Mouse (Mus musculus) neural tube, embryonic 15.5 days (tissue): ENCODE measurements around the gene Sox11. TPM values are rescaled to one million over a fixed set of nuclear protein-coding genes. Genes with fewer than 3 reads are reported as not detected.
A peak's percentile ranks its signal among the peaks of the same experiment; 100 is the strongest.

ENCODE experiments used
- ATAC-seq: fragments of 200-750 bp; cut with Nextera tagmentation; 2 replicates; pipeline ENCODE4 v1.8.0; 2017; ENCODE audit warnings: mild to moderate bottlenecking, moderate TSS enrichment, moderate library complexity; ENCODE audit not compliant: low FRiP score
- H3K27ac ChIP-seq: fragments of 300-500 bp; sonication (generic); replicated peaks from 2 replicates; pipeline ENCODE4 v1.5.1; 2015; ENCODE audit warnings: mild to moderate bottlenecking, inconsistent platforms
- H3K27me3 ChIP-seq: fragments of 300-500 bp; sonication (generic); replicated peaks from 2 replicates; pipeline ENCODE4 v1.6.1; 2015; ENCODE audit warnings: inconsistent platforms
- H3K36me3 ChIP-seq: fragments of 300-500 bp; sonication (generic); 2 replicates; pipeline ENCODE4 v1.6.1; 2015; ENCODE audit warnings: inconsistent platforms
- H3K4me1 ChIP-seq: fragments of 300-500 bp; sonication (generic); 2 replicates; pipeline ENCODE4 v1.6.1; 2015; ENCODE audit warnings: inconsistent platforms
- H3K4me2 ChIP-seq: fragments of 300-500 bp; sonication (generic); 2 replicates; pipeline ENCODE4 v1.6.1; 2015; ENCODE audit warnings: inconsistent platforms, mild to moderate bottlenecking, moderate library complexity
- H3K4me3 ChIP-seq: fragments of 300-500 bp; sonication (generic); replicated peaks from 2 replicates; pipeline ENCODE4 v1.5.1; 2015; ENCODE audit warnings: mild to moderate bottlenecking, inconsistent platforms
- H3K9ac ChIP-seq: fragments of 300-500 bp; sonication (generic); replicated peaks from 2 replicates; pipeline ENCODE4 v1.6.1; 2015; ENCODE audit warnings: mild to moderate bottlenecking, inconsistent platforms
- H3K9me3 ChIP-seq: fragments of 300-500 bp; sonication (generic); replicated peaks from 2 replicates; pipeline ENCODE4 v1.6.1; 2016; ENCODE audit warnings: inconsistent platforms
- WGBS: fragments of 180-500 bp; shearing (Covaris S2); methylation state at CpG from one replicate; pipeline ENCODE4 v1.1.7; 2015; ENCODE audit warnings: mixed read lengths; 5-methylcytosine and 5-hydroxymethylcytosine counted together
- polyA plus RNA-seq: library from polyadenylated mRNA; unstranded; fragments of >200 nt; fragmentation: Nextera tagmentation; extraction: Ambion mirVana; gene quantifications from 2 replicates; pipeline ENCODE4 v1.2.1, GENCODE M21; 2015

Sox11 gene
- polyA plus RNA-seq, 1 experiment from 2014 or later: 197 TPM

GRCm38 (mm10) chr12:27343606-27344410, 1.4 kb upstream of the Sox11 start:
- Histone ChIP-seq H3K4me3 (peak overlapping the region; percentile 96), H3K36me3 (no peaks in the 10 kb centered on the region), H3K4me2 (peak overlapping the region; percentile 70), H3K27ac (peak overlapping the region; percentile 99), H3K9ac (peak overlapping the region; percentile 60), H3K4me1 (peaks cover 5% of the 10 kb centered on the region), H3K27me3 (no peaks in the 10 kb centered on the region), H3K9me3 (no peaks in the 10 kb centered on the region)
- ATAC-seq: peak; percentile 3; the same call in 1 of the 2 replicates
- WGBS: 2% methylated on average over 17 of the region's 17 CpGs

DNA sequence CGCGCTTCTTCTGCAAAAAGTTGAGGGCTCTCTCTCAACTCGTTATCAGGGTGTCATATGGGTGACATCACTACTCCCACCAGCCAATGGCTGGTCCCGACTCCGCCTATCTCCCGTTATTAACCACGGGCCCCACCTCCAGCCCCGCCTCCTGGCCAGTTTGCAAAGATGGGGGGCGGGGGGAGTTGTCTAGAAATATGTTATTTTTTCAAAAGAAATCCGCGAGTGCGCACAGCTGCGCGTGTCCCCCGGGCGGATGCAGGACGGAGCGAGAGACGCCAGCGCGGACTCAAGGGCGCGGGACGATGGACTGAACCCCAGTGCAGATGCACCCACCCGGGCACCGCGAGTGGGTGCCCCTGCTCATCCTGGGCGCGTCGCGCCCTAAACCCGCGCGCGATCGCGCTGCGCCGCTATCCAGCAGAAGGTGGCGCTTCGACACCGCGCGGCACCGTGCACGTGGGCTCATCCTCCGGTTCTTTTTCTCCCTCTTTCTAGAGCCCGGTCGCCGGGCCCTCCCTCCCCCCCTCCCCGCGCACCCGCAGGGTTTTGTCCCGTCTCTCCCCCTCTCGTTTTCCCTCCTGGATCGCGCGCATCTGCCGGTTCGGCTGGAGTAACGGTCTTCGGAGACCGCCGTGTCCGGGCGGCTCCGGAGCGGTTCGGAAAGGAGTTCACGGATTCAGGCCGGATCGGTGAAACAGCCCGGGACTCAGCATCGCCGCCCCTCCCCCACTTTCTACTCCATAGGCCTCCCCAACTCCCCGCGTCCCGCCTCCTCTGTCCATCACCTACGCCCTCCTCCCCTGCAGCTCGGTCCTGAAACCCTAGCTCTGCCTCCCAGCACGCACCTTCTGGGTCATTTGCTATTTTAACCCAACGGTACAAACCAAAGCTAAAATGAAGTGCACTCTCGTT, 574 bp upstream of the Sox11 start:
- under 1% methylated on average over 82 of the region's 83 CpGs for WGBS
- peak; percentile 95 for ATAC-seq
- peak overlapping the region; percentile 60 for H3K9ac ChIP-seq

DNA sequence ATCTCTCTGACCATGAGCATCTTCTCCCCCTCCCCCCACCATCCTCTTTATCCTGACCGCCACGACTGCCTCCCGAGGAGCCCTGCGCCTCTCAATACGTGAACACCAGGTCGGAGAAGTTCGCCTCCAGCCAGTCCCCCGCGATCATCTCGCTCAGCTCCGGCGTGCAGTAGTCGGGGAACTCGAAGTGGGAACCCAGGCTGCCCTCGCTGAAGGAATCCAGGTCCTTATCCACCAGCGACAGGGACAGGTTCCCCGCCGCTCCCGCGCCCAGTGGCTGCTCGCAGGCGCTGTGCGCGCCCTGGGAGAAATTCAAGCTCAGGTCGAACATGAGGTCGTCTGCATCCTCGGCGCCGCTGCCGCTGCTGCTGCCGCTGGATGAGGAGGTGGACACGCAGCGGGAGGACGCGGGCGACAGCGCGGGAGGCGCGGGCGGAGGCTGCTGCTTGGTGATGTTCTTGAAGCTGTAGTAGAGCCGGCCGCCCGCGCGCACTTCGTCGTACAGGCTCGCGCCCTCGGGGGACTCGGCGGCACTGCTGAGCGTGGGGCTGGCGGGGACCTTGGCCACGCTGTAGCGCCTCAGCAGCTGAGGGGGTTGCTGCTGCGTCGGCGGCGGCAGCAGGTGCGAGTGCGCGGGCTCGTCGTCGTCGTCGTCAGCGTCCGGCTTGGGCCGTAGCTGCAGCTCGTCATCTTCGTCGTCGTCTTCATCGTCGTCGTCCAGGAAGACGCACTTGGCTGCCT, 1.1 kb downstream of the Sox11 start:
- Histone ChIP-seq H3K9me3 (no peaks in the 10 kb centered on the region), H3K27ac (peak overlapping the region; percentile 99), H3K4me2 (peak overlapping the region; percentile 70), H3K27me3 (no peaks in the 10 kb centered on the region), H3K4me3 (peak overlapping the region; percentile 96), H3K9ac (peak overlapping the region; percentile 94), H3K36me3 (no peaks in the 10 kb centered on the region), H3K4me1 (peaks cover 11% of the 10 kb centered on the region)
- ATAC-seq: no peak
- under 1% methylated on average over 77 of the region's 80 CpGs for WGBS

More for the DNA sequence above, 574 bp upstream of the Sox11 start:
- Histone ChIP-seq H3K9me3 (no peaks in the 10 kb centered on the region), H3K4me1 (peaks cover 5% of the 10 kb centered on the region), H3K4me3 (peak overlapping the region; percentile 96), H3K4me2 (peak overlapping the region; percentile 70), H3K27ac (peak overlapping the region; percentile 99), H3K36me3 (no peaks in the 10 kb centered on the region), H3K27me3 (no peaks in the 10 kb centered on the region)

DNA sequence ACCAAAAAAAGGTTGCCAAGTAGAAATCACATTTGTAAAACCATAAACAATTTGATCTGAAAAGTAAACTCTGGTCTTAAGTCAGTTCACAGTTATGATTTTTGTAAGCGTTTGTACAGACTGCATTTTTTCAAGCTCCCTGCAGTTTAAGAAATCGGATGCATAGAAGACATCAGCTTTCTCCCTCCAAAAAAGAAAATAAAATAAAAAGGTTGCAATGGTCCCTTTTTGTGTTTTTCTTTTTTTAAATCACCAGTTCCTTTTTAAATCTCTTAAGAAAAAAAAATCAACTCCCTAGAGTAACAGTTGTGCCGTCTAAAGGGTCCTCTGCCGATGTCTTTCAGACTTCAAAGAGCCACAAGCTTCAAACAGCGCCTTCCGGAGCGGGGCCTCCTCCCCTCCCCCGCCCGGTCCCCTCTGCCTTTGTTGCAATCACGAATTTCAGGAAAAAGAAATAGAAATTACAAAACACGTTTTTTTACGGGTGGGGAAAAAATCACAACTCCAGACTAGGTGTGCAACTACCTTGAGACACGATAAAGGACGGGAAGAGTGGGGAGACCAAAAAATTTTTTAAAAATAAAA, 1.8 kb downstream of the Sox11 start:
- H3K27ac ChIP-seq: peak overlapping the region; percentile 99
- H3K4me2 ChIP-seq: peak overlapping the region; percentile 70
- under 1% methylated on average over 14 of the region's 14 CpGs for WGBS
- H3K27me3 ChIP-seq: no peaks in the 10 kb centered on the region
- H3K4me1 ChIP-seq: peaks cover 18% of the 10 kb centered on the region
- H3K9me3 ChIP-seq: no peaks in the 10 kb centered on the region
- H3K36me3 ChIP-seq: no peaks in the 10 kb centered on the region
- ATAC-seq: no peak
- H3K9ac ChIP-seq: peak overlapping the region; percentile 94
- H3K4me3 ChIP-seq: peak overlapping the region; percentile 96

- H3K4me3 ChIP-seq: peak overlapping the region; percentile 82
- WGBS: 1% methylated on average over 46 of the region's 47 CpGs
- ATAC-seq: no peak
These were observed 3.1 kb downstream of the Sox11 start for GRCm38 (mm10) chr12:27339171-27339751.

GRCm38 (mm10) chr12:27338721-27339170, 3.6 kb downstream of the Sox11 start:
- ATAC-seq: no peak
- 0% methylated on average over 39 of the region's 40 CpGs for WGBS
- Histone ChIP-seq H3K36me3 (no peaks in the 10 kb centered on the region), H3K4me3 (peak overlapping the region; percentile 82), H3K9me3 (no peaks in the 10 kb centered on the region), H3K4me1 (peaks cover 21% of the 10 kb centered on the region), H3K27me3 (no peaks in the 10 kb centered on the region), H3K27ac (peak overlapping the region; percentile 93), H3K4me2 (peak overlapping the region; percentile 67), H3K9ac (peak overlapping the region; percentile 84)

More at GRCm38 (mm10) chr12:27339171-27339751, 3.1 kb downstream of the Sox11 start:
- H3K27ac ChIP-seq: peak overlapping the region; percentile 93
- H3K27me3 ChIP-seq: no peaks in the 10 kb centered on the region
- H3K9me3 ChIP-seq: no peaks in the 10 kb centered on the region
- H3K9ac ChIP-seq: peak overlapping the region; percentile 84
- H3K4me1 ChIP-seq: peaks cover 24% of the 10 kb centered on the region
- H3K36me3 ChIP-seq: no peaks in the 10 kb centered on the region
- H3K4me2 ChIP-seq: peak overlapping the region; percentile 67

- H3K27me3 ChIP-seq: no peaks in the 10 kb centered on the region
- H3K36me3 ChIP-seq: 0 out of 2 replicates have a peak, but pooled peaks cover 3% of the 10 kb centered on the region
- H3K9me3 ChIP-seq: no peaks in the 10 kb centered on the region
- peak overlapping the region; percentile 82 for H3K4me3 ChIP-seq
- peak overlapping the region; percentile 84 for H3K9ac ChIP-seq
- 4% methylated on average over 12 of the region's 12 CpGs for WGBS
- peak overlapping the region; percentile 67 for H3K4me2 ChIP-seq
- H3K27ac ChIP-seq: peak overlapping the region; percentile 93
- peaks cover 21% of the 10 kb centered on the region for H3K4me1 ChIP-seq
- ATAC-seq: no peak
These were observed 4.3 kb downstream of the Sox11 start for GRCm38 (mm10) chr12:27338116-27338515.

DNA sequence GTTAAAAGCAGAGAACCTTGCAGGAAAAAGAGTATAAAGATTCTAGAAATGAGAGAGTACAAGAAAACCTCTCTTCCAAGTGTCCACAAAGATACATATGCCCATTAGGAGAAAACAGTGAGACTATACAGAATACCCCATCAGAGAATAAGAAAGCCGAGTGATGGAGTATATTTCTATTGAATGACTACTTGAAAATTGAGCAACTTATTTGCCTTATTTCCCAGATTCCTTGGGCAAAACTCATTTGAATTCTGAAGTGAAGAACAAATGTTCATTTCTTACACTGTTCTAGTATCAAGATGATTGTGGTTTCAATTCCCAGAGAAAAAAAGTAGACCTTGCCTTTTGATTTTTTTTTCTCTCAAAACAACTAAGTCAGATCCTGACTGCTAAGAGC, 4.9 kb downstream of the Sox11 start:
- H3K4me1 ChIP-seq: peaks cover 21% of the 10 kb centered on the region
- WGBS: 16% methylated on average over 1 of the region's 1 CpGs
- 0 out of 2 replicates have a peak, but pooled peaks cover 4% of the 10 kb centered on the region for H3K36me3 ChIP-seq
- H3K9me3 ChIP-seq: no peaks in the 10 kb centered on the region
- ATAC-seq: no peak
- peak overlapping the region; percentile 93 for H3K27ac ChIP-seq
- H3K9ac ChIP-seq: peak overlapping the region; percentile 84
- no peaks in the 10 kb centered on the region for H3K27me3 ChIP-seq
- peak overlapping the region; percentile 82 for H3K4me3 ChIP-seq
- H3K4me2 ChIP-seq: peak overlapping the region; percentile 67

- Histone ChIP-seq H3K36me3 (0 out of 2 replicates have a peak, but pooled peaks cover 4% of the 10 kb centered on the region), H3K27me3 (no peaks in the 10 kb centered on the region), H3K4me1 (peaks cover 21% of the 10 kb centered on the region), H3K9ac (0 out of 2 replicates have a peak overlapping the region, but pooled peaks have one; percentile 9), H3K27ac (0 out of 2 replicates have a peak overlapping the region, but pooled peaks have one; percentile 28), H3K4me2 (peak overlapping the region; percentile 67), H3K4me3 (peak overlapping the region; percentile 82), H3K9me3 (no peaks in the 10 kb centered on the region)
- 20% methylated on average over 5 of the region's 5 CpGs for WGBS
- ATAC-seq: no peak
These were observed 5.6 kb downstream of the Sox11 start for GRCm38 (mm10) chr12:27336801-27337200.

DNA sequence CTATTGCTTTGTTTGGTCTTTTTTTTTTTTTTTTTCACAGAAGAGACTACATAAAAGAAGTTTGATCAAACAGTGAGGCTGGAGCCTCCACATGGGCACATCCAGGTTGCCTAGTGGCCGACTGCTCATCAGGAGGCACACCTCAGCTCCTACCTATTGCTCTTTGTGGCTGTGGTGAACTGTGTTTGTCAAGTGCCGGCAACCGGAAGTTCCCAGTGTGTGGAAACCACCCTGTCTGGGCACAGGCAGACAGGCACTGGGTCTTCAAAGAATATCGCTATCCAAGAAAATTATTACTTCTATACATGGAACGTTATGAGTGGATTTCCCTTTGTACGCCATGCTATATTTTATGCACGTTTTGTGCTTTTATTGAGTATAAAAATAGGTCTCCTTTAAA, 6.0 kb downstream of the Sox11 start:
- H3K4me3 ChIP-seq: peak overlapping the region; percentile 82
- no peak for ATAC-seq
- H3K9ac ChIP-seq: 0 out of 2 replicates have a peak overlapping the region, but pooled peaks have one; percentile 7
- H3K9me3 ChIP-seq: no peaks in the 10 kb centered on the region
- WGBS: 47% methylated on average over 7 of the region's 7 CpGs
- H3K36me3 ChIP-seq: 0 out of 2 replicates have a peak, but pooled peaks cover 4% of the 10 kb centered on the region
- H3K27ac ChIP-seq: 0 out of 2 replicates have a peak overlapping the region, but pooled peaks have one; percentile 33
- peaks cover 21% of the 10 kb centered on the region for H3K4me1 ChIP-seq
- peak overlapping the region; percentile 67 for H3K4me2 ChIP-seq
- H3K27me3 ChIP-seq: no peaks in the 10 kb centered on the region
